Mouse (Mus musculus) lung, adult 18-20 months (tissue): Measurements from ENCODE around the gene Timm50.

Experiments used
- DNase-seq, 2 experiments: peaks; one replicate each; pipeline ENCODE4 v3.0.0; 2022; ENCODE audit warnings: mixed read lengths in 2 of 2

The Timm50 gene

DNA sequence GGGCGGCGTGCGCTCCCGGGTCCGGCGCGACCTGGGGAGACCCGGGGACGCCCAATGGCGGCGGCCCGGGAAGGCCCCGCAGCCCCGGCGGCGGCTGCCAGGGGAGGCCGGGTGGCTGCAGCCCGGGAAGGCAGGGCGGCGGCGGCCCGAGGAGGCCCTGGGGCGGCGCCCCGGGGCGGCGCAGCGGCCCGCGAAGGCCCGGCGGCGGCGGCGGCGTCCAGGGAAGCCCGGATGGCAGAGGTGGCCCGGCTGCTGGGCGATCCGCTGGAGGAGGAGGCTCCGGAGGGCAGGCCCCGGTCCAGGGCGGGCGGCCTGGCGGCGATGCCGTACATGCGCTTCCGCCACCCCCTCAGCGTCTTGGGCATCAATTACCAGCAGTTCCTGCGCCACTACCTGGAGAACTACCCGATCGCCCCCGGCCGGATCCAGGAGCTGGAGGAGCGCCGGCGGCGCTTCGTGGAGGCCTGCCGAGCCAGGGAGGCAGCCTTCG lies 43.8 kb downstream of the Timm50 start:
- peak; percentile 52 to 61 for DNase-seq

DNA sequence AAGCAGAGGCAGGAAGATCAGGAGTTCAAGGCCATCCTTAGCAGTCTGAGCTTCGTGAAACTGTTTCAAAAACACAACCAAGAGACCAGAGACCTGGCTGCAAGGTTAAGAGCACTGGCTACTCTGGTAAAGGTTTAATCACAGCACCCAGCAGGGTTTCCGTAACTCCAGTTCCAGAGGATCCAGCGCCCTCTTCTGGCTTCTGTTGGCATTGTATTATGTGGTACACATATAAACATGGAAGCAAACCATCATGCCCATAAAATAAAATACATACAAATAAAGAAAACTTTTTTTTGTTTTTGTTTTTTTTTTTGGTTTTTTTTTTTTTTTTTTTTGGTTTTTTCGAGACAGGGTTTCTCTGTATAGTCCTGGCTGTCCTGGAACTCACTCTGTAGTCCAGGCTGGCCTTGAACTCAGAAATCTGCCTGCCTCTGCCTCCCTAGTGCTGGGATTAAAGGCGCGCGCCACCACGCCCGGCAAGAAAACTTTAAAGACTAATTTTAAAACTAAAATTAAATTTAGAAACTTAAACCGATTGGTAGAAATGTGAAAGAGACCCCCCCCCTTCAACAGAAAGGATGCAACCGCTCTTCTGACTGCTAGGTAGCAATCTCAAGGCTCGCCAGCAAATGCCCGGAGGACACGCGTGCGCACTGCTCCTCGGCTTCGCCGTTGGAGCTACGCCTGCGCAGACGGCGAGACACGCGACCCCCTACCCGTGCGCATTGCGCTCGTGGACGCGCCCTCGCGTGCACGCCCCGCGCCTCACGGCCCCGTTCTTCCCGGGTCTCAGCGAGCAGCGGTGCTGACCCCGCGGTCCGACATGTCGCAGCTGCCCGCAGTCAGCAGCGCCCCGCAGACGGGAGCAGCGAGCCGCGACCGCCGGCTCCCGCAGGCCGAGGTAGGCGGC lies 44.5 kb downstream of the Timm50 start, which contains the start of gene Eid2:
Gene Eid2, plus strand, starts transcription at position 753 of the 913 bp plus-strand sequence.
- peak; percentile 70 to 82 for DNase-seq

DNA sequence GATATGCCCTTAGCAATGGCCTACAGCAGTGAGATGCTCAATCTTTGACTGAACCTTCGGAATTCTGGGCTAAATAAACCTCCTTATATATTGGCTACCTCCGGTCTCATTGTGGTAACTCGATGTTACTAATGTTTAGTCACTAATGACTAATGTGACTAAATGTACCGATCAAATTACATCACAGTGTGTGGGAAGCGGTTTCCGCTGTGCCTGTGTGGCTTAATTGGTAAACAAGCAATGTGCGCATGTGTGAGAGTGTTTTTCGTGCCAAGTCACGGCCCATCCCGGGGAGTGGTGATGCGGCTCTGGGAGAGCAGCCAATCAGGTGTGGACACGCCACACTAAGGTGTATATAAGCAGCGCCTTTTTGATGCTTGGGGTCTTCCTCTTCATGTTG lies 46.5 kb downstream of the Timm50 start:
- DNase-seq = no peak

DNA sequence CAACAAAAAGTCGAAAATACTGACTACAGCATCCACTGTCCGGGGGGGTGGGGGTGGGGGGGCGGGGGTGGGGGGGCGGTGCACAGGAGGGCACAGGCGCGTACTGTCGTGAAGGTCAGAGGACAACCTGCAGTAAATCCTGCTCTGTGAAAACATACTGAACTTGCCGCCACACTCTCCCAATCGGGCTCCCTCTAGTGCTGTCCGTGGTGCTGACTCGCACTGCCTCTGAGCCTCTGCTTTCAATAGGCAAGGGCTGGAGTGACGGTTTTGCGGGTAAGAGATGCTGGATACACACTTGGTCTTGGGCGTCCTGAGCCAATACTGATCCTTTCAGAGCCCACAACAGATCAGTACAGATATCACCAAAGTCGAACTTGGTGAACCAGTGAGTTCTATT lies 48.1 kb downstream of the Timm50 start:
- DNase-seq = peak; percentile 44 to 52

DNA sequence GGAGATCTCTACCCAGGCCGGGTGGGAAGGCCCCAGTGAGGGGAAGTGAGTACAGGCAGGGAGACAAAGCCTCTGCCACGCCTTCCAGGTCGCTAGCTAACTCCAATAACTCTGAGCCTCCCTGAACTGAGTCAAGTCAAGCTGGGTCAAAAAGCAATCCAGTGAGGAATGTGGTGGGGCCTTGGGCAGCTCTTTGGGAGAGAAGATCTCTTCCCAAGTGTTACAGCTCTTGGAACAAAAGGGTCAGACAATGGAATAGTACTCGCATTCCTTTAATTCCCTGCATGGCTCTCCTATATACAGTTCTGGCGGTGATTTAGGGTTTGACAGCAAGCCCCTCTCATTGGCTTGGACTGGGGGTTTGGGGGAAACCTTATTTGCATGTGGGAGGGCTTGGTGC lies 49.0 kb downstream of the Timm50 start:
- no peak for DNase-seq
